Mouse (Mus musculus) frontal cortex, postnatal 36 days (tissue): Measurements from ENCODE around the gene Dnmbp.

Experiments used
- DNase-seq, 2 experiments: peaks; one replicate each; pipeline ENCODE4 v3.0.0; 2022; ENCODE audit warnings: low spot score in 2 of 2

Gene Dnmbp

DNA sequence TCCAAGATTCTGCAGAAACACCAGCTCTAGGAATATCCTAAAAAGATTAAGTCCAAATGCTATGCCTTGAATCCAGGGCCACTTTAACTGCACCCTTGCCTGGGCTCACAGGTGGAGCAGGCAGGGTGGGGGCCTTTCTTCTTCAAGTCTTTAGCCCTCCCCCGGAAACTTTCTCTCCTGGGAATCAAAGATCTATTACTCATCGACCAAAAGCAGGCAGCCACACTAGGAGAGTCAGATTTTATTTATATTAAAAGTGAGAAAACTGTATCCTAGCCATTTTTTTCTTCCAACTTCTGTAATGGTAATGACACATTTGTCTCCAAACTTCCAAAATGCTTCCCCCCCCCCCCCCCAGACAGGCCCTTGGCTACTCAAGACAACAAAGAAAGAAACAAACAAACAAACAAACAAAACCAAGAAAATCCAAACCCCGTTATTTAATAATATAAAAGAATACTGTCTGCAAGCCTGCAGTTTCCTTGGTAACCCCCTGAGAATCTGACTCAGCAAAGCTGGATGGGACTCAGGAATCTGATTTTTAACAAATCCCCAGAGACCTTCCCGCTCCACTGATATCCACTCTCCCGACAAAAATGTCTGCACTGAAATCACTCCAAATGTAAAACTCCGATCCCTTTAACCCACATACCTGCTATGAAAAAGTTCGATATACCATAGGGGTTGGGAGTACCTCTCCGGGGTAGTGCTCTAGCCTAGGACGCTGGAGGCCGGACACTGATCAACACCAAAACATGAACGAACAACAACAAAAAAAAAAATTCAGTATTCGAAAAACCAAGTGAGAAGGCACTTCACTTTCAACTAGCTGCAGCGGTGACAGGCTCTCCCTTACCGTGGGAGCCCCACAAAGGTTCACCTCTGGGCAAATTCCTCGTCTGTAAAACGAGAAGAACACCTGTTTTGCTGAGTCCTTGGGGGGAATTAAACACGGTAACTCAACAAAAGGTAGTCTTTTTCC lies 61.6 kb downstream of the Dnmbp start:
- DNase-seq: no peak

GRCm38 (mm10) chr19:43877364-43877763 lies 62.6 kb downstream of the Dnmbp start:
- no peak for DNase-seq

DNA sequence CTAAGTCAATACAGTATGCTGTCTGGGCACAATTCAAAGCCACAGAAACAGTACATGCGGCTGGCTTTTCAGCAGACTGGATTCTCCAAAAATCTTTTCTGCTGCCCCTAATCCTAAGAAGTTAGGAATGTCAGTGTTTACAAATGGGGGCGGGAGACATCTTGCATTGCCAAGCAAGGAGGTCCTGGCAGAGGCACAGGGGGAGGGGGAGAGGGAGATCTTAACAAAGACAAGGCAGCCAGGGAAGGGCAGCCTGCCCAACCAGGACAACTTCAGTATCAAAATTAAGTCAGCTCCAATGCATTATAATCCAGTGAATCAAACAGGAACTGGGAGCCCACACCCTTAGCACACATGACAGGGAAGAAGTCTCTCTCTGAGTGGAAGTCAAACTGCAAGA lies 64.0 kb downstream of the Dnmbp start:
- DNase-seq: no peak

GRCm38 (mm10) chr19:43874351-43874750 lies 65.6 kb downstream of the Dnmbp start:
- DNase-seq: no peak

- DNase-seq: no peak
Measured at GRCm38 (mm10) chr19:43870418-43870817, 69.6 kb downstream of the Dnmbp start.

DNA sequence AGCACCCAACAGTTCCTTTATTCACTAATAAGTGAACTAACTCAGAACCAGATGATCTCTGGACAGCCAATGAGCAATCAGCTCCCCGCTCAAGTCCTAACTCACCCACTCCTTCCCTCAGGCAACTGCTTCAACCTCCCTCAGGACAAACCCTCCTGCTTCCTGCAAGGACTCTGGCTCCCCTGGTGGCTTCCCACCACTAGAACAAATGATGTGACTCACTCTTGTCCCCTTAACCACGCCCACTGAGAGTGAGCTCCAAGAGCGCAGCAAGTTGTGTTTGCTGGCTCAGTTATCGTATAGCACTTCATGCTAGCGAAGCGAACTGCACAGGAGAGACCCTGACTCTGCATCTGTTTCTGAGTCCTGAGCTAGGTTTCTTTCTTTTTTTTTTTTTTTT lies 82.6 kb downstream of the Dnmbp start:
- DNase-seq: no peak

DNA sequence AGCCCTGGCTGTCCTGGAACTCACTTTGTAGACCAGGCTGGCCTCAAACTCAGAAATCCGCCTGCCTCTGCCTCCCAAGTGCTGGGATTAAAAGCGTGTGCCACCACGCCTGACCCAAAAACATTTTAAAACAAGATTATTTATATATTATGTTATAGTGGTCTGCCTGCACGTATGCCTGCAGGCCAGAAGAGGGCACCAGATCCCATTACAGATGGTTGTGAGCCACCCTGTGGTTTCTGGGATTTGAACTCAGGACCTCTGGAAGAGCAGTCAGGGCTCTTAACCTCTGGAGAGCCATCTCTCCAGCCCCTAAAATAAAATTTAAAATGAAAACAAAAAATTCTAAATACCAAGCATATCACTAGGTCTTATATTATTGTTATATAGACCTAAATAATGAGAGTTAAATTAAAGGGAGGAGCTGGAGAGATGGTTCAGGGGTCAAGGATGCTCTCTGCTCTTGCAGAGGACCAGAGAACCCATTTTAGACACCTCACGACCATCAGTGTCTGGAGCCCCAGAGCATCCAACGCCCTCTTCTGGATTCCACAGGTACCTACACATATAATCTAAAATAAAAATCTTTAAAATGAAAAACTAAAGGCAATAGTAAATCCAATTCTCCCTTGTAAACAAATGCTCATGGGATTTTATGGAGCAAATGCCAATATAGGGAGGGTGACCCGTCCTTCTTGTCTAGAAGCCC lies 87.0 kb downstream of the Dnmbp start:
- DNase-seq: no peak

GRCm38 (mm10) chr19:43851996-43852630 lies 87.9 kb downstream of the Dnmbp start:
- DNase-seq: no peak

- no peak for DNase-seq
Measured at GRCm38 (mm10) chr19:43850026-43850425, 90.0 kb downstream of the Dnmbp start.

- DNase-seq: no peak
Measured at GRCm38 (mm10) chr19:43847966-43848365, 92.0 kb downstream of the Dnmbp start.

GRCm38 (mm10) chr19:43847056-43847455 lies 92.9 kb downstream of the Dnmbp start:
- DNase-seq: no peak

DNA sequence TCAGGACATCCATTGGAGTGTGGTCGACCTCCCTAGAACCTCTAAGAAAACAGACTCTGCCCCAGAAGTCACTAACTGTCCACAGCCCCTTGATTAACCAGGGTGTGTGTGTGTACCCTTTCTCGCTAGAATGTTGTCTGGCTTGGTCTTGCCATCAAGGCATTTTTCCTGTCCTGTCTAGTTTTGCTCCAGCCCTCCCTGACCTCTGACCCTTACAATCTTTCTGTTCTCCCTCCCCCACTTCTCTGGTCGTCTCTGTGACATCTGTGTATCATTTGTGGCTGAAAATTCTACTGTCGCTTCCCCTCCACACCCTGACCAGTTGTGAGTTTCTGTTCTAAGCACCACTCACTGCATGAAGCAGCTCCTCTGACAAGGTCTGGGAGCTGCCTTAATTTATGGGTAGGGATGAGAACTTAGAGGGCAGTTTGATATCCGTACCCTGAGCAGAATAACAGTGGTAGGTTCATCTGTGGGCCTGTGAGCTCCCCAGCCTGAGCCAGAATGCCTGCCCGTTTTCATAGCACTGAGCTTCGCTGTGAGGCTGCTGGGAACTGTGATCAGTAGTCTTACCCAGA lies 94.6 kb downstream of the Dnmbp start:
- no peak for DNase-seq

DNA sequence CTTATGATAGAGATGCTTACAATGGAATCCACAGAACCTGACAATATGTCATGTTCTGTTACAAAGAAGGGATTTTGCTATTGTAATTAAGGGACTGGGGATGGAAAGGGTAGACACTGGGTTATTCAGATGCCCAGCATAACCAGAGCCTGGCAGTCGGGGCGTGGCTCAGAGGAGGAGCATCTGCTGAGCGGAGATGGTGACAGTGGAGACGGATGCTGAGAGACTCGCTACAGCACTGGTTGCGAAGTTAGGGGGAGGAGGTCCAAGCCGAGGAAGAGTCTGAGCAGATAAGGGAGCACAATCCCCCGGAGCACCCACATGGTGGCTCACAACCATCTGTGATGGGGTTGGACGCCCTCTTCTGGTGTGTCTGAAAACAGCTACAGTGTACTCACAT lies 96.8 kb downstream of the Dnmbp start:
- no peak for DNase-seq

GRCm38 (mm10) chr19:43832425-43833069 lies 107.4 kb downstream of the Dnmbp start:
- peak; percentile 58 to 77 for DNase-seq

DNA sequence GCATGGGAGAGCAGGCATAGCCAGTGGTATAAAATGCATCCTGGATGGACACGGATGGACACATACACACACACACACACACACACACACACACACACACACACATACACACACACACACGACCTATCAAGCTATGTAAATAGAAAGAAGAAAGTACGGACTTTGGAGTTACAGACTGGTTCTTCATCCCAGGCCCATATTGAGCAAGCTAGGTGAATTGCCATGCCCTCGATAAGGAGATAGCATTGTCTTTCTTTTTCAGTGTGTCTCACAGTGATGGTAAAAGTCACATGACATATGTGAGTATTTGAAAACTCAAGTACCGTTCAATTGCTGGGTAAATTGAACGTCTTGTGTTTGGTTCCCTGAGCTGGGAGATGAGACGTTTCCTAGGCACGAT lies 113.1 kb downstream of the Dnmbp start:
- DNase-seq: no peak

GRCm38 (mm10) chr19:43815661-43816414 lies 124.2 kb downstream of the Dnmbp start:
- peak; percentile 32 to 41 for DNase-seq

- DNase-seq: no peak
Measured at GRCm38 (mm10) chr19:43813315-43813714, 126.7 kb downstream of the Dnmbp start.

DNA sequence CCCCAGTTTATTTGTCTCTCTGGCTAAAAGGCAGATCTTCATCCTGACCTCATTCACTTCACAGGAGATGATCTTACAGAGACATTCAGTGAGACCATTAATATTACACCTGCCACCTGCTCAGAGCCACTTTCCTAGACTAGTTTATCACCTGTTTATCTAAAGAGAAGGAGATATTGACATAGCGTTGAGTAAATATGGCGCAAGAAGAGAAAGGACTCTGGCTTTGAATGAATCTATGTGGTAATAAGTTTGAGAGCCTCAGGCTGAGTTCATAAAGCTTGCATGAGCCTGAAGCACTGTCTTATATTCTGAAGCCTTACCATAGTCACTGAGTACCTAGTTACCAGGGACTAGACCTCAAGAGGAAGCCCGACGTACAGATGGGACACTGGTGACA lies 128.6 kb downstream of the Dnmbp start:
- no peak for DNase-seq

DNA sequence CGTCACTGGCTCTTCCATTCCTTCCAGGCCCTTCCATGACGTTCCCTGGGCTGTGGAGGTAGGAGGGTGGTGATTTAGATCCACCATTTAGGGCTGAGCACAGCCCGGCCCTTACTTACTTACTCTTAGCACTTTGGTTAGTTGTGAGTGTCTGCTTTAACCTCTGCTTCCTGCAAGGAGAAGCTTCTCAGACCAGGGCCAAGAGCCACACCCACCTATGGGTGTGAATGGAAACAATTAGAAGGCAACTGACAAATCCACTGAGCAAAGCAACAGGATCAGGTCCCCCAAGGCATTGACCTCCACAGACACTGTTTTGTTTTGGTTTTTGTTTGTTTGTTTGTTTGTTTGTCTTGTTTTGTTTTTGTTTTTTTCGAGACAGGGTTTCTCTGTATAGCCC lies 130.7 kb downstream of the Dnmbp start:
- DNase-seq: no peak

DNA sequence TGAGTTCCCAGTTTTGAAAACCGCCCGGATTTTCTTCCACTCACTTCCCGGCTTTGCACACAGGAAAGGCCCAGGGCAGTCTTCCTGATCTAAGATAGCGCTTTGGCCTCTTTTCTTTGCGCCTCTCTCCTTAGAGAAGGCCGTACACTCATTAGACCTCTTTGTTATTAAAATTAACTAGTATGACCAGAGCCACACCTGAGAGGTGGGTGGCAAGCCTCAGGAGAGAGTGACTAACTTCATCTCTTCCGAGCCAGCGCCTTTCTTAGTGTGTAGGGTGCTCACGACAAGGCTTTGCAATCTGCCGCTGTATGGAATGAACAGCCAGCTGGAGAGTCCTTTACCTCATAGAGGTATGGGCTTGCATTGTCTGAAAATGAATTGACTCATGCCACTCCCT lies 136.1 kb downstream of the Dnmbp start:
- no peak for DNase-seq
